Mouse (Mus musculus) megakaryocyte, adult 5-6 weeks (primary cell): ENCODE measurements around the gene Kirrel3. TPM values are rescaled to one million over a fixed set of nuclear protein-coding genes. Genes with fewer than 3 reads are reported as not detected.

Experiments used
- ATAC-seq: 2 replicates; pipeline ENCODE4 v1.8.0; 2016; ENCODE audit warnings: mild to moderate bottlenecking, inconsistent platforms; ENCODE audit not compliant: poor library complexity, severe bottlenecking
- total RNA-seq, 2 experiments: library from RNA; stranded (forward) in 1 of 2; stranded (reverse) in 1 of 2; fragments of 153-499, 151-499 nt in 1 of 2; fragments of 221-1000, 200-1000 nt in 1 of 2; gene quantifications; 2 replicates each; pipeline versions ENCODE4 v1.2.3 to v1.2.4; 2015 to 2017

Kirrel3 gene
- total RNA-seq, 2 experiments from 2014 or later, result not detected

- ATAC-seq, result peak; percentile 39
Measured at GRCm38 (mm10) chr9:35049891-35050527, 564.3 kb downstream of the Kirrel3 start.

DNA sequence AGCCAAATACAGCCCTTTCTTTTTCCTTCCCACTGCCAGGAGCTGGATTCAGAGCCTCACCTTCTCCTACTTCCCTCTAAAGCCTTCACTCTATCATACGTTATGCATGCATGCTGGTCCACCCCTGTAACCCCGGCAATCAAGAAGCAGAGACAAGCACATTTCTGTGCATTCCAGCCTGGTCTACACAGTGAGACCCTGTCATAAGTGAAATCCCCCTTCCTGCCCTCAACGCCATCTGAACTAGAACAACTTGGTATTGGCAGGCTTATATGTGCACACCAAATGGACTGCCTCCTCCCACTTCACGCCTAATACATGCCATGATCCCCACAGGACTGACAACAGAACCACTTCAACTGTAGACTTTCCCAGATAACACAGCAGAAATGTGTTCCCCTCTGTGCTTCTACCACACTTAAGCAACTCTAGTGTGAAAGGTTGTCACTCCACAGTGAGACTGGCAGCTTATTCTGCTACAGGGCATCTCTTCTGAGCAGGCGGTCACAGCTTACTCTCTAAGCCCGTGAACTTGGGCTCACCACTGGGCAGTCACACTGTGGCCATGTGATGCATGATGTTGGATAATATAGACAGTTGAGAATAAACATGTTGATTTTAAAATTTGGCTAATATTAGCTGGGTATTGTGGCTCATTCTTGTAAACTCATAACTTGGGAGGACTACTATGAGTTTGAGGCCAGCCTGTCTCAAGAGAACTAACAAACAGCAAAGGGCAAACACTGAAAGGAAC lies 565.2 kb downstream of the Kirrel3 start:
- no peak for ATAC-seq

DNA sequence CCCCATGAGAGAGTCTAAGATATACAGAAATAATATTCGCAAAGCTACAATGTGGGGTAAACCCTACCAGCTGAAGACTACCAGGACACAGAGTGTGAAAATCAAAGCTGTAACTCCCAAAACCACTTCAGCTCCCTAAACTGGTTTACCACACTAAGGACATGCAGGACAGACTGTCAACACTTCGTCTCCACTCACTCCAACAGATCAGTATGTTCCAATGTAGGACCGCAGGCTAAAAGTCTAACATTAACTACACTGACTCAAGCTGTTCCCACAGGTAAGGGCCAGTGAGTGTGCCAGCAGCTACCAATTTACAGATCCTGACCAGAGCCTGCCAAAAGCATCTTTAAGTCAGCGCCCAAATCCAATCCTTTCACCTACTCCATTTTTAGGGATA lies 566.0 kb downstream of the Kirrel3 start:
- no peak for ATAC-seq

DNA sequence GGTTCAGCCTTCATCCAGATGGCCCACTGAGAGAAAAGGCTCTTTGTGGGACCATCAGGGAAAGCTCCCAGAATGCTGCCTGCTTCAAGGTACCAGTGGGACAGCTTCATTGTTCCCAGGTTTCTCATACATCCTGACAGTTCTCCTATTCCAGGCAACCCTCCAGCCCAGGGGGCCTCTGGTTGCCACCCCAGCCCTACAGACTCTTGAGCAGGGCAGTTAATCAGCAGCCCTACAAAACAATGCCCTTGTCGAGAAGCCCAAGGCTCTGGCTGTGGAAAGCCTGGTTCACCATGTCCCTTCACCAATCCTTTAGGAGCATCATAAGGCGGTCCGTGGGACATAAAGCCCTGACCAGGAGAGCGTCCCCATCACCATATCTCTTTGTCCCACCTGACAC lies 567.0 kb downstream of the Kirrel3 start:
- ATAC-seq, result no peak

- no peak for ATAC-seq
Measured at GRCm38 (mm10) chr9:35053081-35053480, 567.4 kb downstream of the Kirrel3 start.

- ATAC-seq, result no peak
Measured at GRCm38 (mm10) chr9:35053669-35054068, 568.0 kb downstream of the Kirrel3 start.

GRCm38 (mm10) chr9:35055528-35056330 lies 570.0 kb downstream of the Kirrel3 start:
- peak; percentile 79 for ATAC-seq

DNA sequence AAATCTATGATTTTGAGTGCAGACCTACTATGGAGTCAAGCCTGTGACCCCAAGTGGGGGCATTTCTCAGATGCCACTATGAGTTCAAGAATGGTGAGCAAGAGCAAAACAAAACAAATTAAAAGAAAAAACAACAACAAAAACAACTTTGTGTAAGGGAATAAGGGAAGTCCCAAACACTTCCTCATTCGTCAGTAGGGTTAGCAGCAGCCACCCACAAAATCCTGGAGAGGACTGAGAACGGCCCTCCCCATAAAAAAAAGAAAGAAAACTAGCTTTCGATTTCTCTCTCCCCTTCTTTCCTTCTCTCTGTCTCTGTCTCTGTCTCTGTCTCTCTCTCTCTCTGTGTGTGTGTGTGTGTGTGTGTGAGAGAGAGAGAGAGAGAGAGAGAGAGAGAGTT lies 570.9 kb downstream of the Kirrel3 start:
- peak; percentile 58 for ATAC-seq

- ATAC-seq, result no peak
Measured at GRCm38 (mm10) chr9:35057631-35058030, 571.9 kb downstream of the Kirrel3 start.

DNA sequence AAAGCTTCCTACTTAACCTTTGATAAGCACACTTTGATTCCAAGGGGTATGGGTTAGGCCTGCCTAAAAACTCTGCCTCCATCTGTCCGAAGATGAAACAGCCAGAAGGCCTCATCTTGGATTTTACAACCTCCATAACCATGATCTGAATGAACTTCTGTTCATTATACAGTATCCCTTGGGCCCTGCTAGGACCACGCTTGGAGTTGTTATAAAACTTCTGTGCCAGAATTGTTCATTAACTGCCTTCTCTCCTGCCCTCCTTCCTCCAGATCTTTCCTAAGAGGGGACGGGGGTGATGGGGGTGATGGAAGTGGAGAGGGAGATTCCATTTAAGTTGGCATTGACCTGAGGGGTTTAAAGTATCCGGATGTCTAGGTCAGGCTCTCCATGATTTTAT lies 572.5 kb downstream of the Kirrel3 start:
- no peak for ATAC-seq

- no peak for ATAC-seq
Measured at GRCm38 (mm10) chr9:35058596-35059354, 573.1 kb downstream of the Kirrel3 start.

DNA sequence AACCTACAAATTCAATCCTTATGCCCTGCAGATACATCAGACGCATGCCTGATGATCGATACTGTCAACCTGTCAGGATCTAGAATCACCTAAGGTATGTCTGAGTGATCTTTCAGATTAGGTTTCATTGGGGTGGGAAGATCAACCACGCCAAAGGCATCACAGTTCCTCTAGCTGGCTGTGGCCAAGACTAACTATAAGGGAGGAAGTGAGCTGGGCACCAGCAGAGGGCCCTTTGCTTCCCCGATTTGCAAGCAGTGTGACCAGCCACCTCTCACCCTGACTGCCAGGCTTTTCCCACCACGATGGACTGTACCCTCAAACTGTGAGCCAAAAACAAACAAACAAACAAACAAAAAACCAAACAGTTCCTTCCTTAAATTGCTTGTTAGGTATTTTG lies 574.2 kb downstream of the Kirrel3 start:
- peak; percentile 66 for ATAC-seq

GRCm38 (mm10) chr9:35061446-35061845 lies 575.8 kb downstream of the Kirrel3 start:
- ATAC-seq, result peak; percentile 51
